Mouse (Mus musculus): ENCODE measurements around the gene Sorbs2. TPM values are rescaled to one million over a fixed set of nuclear protein-coding genes. Genes with fewer than 3 reads are reported as not detected.

The Sorbs2 gene
- polyA plus RNA-seq, 1 experiment from 2014 or later = 69.1 TPM

DNA sequence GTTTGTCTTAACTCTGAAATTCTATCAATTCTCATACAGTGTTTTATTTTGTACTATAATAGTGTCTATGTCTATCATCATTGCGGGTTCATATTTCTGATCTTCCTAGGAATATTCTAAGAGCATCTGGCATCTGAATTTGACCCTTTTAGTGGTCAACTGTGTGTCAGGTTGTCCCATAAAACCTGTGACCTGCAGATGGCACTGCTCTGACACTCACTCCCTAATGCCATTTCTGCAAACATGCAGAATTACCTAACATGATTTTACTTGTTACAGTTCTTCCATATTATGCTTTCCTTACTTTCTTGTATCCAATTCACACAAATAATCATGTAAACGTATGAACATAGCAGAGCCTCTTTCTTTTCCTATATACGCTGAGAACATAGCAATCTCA is 281.0 kb downstream of the Sorbs2 start:
- Histone ChIP-seq H3K4me2 (replicated peaks) (no peak overlapping the region), H3K27ac (no peak overlapping the region), H3K36me3 (replicated peaks; ENCODE audit: control insufficient read depth, insufficient read depth) (peaks cover 38% of the 10 kb centered on the region), H3K4me1 (replicated peaks; ENCODE audit: control insufficient read depth, insufficient read depth, low read length) (no peaks in the 10 kb centered on the region), H3K9ac (no peak overlapping the region), H3K27me3 (ENCODE audit: control insufficient read depth, insufficient read depth, low read length) (no peaks in the 10 kb centered on the region), H3K4me3 (replicated peaks; ENCODE audit: low read length) (no peak overlapping the region), H3K9me3 (ENCODE audit: control insufficient read depth, low read length) (no peaks in the 10 kb centered on the region)
- 86% methylated on average over 3 of the region's 3 CpGs for WGBS
- DNase-seq (ENCODE audit: low spot score) = no peak
- ATAC-seq (ENCODE audit: low FRiP score) = no peak

DNA sequence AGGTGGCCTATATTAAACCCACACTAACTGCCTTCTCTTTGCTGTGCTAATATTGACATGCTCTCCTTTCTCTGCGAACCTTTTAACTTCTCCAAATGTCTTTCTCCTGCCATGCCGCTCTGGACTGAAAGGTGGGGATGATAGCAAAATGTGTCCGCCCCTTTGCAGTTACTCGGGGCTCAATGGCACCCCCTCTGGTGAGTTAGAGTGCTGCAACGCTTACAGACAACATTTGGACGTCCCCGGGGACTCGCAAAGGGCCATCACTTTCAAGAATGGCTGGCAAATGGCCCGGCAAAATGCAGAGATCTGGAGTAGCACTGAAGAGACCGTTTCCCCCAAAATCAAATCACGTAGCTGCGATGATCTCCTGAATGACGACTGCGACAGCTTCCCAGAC is 287.3 kb downstream of the Sorbs2 start:
- H3K36me3 ChIP-seq (replicated peaks; ENCODE audit: control insufficient read depth, insufficient read depth) = peaks cover 50% of the 10 kb centered on the region
- DNase-seq (ENCODE audit: low spot score) (no peak), ATAC-seq (ENCODE audit: low FRiP score) (no peak)
- no peak overlapping the region for H3K27ac ChIP-seq
- 88% methylated on average over 14 of the region's 14 CpGs for WGBS
- H3K9me3 ChIP-seq (ENCODE audit: control insufficient read depth, low read length) = no peaks in the 10 kb centered on the region
- H3K4me1 ChIP-seq (replicated peaks; ENCODE audit: control insufficient read depth, insufficient read depth, low read length) = no peaks in the 10 kb centered on the region
- H3K9ac ChIP-seq = no peak overlapping the region
- no peaks in the 10 kb centered on the region for H3K27me3 ChIP-seq (ENCODE audit: control insufficient read depth, insufficient read depth, low read length)
- no peak overlapping the region for H3K4me3 ChIP-seq (replicated peaks; ENCODE audit: low read length)
- H3K4me2 ChIP-seq (replicated peaks) = no peak overlapping the region

DNA sequence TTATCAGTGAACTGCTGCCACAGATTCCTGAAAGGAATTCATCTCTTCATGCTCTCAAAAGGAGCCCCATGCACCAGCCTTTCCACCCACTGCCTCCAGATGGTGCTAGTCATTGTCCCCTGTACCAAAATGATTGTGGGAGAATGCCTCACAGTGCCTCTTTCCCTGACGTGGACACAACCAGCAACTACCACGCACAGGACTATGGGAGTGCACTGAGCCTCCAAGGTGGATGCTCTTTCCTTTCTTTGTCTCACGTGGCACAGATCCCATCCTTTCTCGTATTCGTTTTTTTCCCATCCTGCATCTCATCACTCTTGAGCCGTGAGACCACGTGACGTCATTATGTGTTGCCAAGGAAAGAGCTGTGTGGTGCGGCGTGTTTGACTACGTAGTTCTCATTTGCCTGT is 288.7 kb downstream of the Sorbs2 start:
- no peaks in the 10 kb centered on the region for H3K9me3 ChIP-seq (ENCODE audit: control insufficient read depth, low read length)
- peak; percentile 59; the same call in 1 of the 2 replicates for ATAC-seq (ENCODE audit: low FRiP score)
- DNase-seq (ENCODE audit: low spot score) = peak; percentile 54
- no peak overlapping the region for H3K4me3 ChIP-seq (replicated peaks; ENCODE audit: low read length)
- H3K4me1 ChIP-seq (replicated peaks; ENCODE audit: control insufficient read depth, insufficient read depth, low read length) = no peaks in the 10 kb centered on the region
- no peak overlapping the region for H3K27ac ChIP-seq
- peaks cover 62% of the 10 kb centered on the region for H3K36me3 ChIP-seq (replicated peaks; ENCODE audit: control insufficient read depth, insufficient read depth)
- H3K9ac ChIP-seq = no peak overlapping the region
- 60% methylated on average over 11 of the region's 11 CpGs for WGBS
- no peaks in the 10 kb centered on the region for H3K27me3 ChIP-seq (ENCODE audit: control insufficient read depth, insufficient read depth, low read length)
- no peak overlapping the region for H3K4me2 ChIP-seq (replicated peaks)

DNA sequence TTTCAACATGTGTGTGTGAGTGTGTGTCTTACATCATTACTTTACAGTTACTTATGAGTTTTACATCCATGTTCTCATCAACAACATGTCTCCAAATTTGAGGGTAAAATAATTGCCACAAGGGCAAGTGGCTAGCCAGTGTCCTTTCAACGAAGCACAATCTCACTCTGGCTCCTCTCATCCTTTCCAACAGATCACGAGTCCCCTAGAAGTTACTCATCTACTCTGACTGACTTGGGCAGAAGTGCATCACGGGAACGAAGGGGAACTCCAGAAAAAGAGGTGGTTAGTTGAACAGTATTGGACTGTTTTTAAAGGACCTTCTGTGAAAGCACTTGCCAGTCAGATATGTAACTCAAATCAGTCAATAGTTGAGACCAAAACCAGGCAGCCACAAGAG is 291.9 kb downstream of the Sorbs2 start:
- Histone ChIP-seq H3K27ac (no peak overlapping the region), H3K4me1 (replicated peaks; ENCODE audit: control insufficient read depth, insufficient read depth, low read length) (no peaks in the 10 kb centered on the region), H3K27me3 (ENCODE audit: control insufficient read depth, insufficient read depth, low read length) (no peaks in the 10 kb centered on the region), H3K9ac (no peak overlapping the region), H3K4me2 (replicated peaks) (no peak overlapping the region), H3K36me3 (replicated peaks; ENCODE audit: control insufficient read depth, insufficient read depth) (peaks cover 57% of the 10 kb centered on the region), H3K4me3 (replicated peaks; ENCODE audit: low read length) (no peak overlapping the region), H3K9me3 (ENCODE audit: control insufficient read depth, low read length) (no peaks in the 10 kb centered on the region)
- no peak for DNase-seq (ENCODE audit: low spot score)
- ATAC-seq (ENCODE audit: low FRiP score) = no peak
- 92% methylated on average over 4 of the region's 4 CpGs for WGBS

DNA sequence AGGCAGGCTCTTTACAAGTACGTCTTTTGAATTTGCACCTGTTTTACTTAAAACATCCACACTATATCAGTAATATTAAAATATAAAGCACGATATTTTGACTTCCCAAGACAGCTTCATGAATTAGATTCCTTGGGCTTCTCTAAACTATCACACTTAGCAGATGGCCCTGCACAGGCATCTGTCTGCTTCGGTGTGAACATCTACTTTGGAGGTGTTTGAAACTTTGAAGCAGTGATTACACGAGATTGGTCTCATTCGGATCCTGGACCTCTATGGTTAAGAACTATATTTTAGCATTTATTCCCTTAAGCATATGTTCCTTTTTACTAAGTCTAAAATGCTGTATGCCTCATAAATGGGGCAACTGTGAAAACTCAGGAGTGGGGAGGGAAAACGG is 301.0 kb downstream of the Sorbs2 start:
- Histone ChIP-seq H3K4me2 (replicated peaks) (no peak overlapping the region), H3K27ac (no peak overlapping the region), H3K4me3 (replicated peaks; ENCODE audit: low read length) (no peak overlapping the region), H3K27me3 (ENCODE audit: control insufficient read depth, insufficient read depth, low read length) (no peaks in the 10 kb centered on the region), H3K4me1 (replicated peaks; ENCODE audit: control insufficient read depth, insufficient read depth, low read length) (no peaks in the 10 kb centered on the region), H3K36me3 (replicated peaks; ENCODE audit: control insufficient read depth, insufficient read depth) (peaks cover 82% of the 10 kb centered on the region), H3K9ac (no peak overlapping the region), H3K9me3 (ENCODE audit: control insufficient read depth, low read length) (no peaks in the 10 kb centered on the region)
- ATAC-seq (ENCODE audit: low FRiP score) (no peak), DNase-seq (ENCODE audit: low spot score) (no peak)
- WGBS = 97% methylated on average over 6 of the region's 6 CpGs

DNA sequence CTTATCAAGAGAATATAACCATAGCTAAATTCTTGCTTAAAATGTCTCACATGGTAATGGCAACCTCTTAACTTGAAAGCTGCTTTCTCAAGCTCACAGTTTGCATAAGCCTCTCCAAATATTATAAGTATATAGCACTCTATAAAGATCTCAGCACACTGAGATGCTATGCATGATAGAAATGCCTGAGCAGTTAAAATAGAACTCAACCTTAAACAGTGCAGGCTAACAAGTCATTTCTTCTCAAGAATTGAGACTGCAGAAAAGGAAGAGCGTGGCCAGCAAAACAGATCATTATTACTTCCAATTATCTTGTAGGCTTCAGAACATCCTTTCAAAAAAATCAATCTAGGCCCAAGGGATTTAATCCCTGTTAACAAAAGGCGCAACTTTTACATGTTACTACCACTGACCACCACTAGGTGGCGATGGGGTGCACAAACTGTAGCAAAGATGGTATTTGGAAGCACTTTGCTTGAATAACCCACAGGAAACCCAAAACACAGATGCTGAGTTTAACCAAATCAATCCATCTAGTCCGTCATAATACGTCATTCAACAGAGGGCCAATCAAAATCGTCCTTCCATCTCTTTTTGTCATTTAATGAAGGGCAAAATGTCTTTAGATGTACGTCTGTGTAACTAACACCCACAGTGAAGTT is 309.3 kb downstream of the Sorbs2 start:
- Histone ChIP-seq H3K4me2 (replicated peaks) (no peak overlapping the region), H3K9me3 (ENCODE audit: control insufficient read depth, low read length) (no peaks in the 10 kb centered on the region), H3K36me3 (replicated peaks; ENCODE audit: control insufficient read depth, insufficient read depth) (peaks cover 51% of the 10 kb centered on the region), H3K4me3 (replicated peaks; ENCODE audit: low read length) (no peak overlapping the region), H3K27ac (no peak overlapping the region), H3K9ac (no peak overlapping the region), H3K27me3 (ENCODE audit: control insufficient read depth, insufficient read depth, low read length) (no peaks in the 10 kb centered on the region), H3K4me1 (replicated peaks; ENCODE audit: control insufficient read depth, insufficient read depth, low read length) (no peaks in the 10 kb centered on the region)
- DNase-seq (ENCODE audit: low spot score) (peak; percentile 84), ATAC-seq (ENCODE audit: low FRiP score) (no peak; the same call in 1 of the 2 replicates)
- WGBS = 21% methylated on average over 7 of the region's 7 CpGs

DNA sequence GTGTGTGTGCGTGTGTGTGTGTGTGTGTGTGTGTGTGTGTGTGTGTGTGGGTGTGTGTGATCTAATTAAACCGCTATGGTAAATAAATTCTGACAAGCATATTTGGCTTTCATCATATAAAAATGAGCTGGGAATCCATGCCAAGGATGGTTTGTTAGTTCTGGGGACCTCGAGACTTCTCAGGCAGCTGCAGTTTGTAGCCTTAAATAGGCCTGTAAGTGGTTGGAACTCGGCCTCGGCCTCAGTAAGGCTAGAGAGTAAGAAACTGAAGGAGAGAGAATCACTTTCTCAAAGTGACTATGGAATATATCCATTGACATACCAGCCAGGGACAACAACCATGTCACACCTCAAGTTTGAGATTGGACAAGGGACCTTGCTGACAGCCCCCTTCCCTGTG is 314.1 kb downstream of the Sorbs2 start:
- Histone ChIP-seq H3K9me3 (ENCODE audit: control insufficient read depth, low read length) (no peaks in the 10 kb centered on the region), H3K9ac (no peak overlapping the region), H3K36me3 (replicated peaks; ENCODE audit: control insufficient read depth, insufficient read depth) (peaks cover 54% of the 10 kb centered on the region), H3K27me3 (ENCODE audit: control insufficient read depth, insufficient read depth, low read length) (no peaks in the 10 kb centered on the region), H3K4me2 (replicated peaks) (no peak overlapping the region), H3K4me1 (replicated peaks; ENCODE audit: control insufficient read depth, insufficient read depth, low read length) (no peaks in the 10 kb centered on the region), H3K27ac (no peak overlapping the region), H3K4me3 (replicated peaks; ENCODE audit: low read length) (no peak overlapping the region)
- DNase-seq (ENCODE audit: low spot score) (no peak), ATAC-seq (ENCODE audit: low FRiP score) (no peak)
- 83% methylated on average over 5 of the region's 5 CpGs for WGBS

DNA sequence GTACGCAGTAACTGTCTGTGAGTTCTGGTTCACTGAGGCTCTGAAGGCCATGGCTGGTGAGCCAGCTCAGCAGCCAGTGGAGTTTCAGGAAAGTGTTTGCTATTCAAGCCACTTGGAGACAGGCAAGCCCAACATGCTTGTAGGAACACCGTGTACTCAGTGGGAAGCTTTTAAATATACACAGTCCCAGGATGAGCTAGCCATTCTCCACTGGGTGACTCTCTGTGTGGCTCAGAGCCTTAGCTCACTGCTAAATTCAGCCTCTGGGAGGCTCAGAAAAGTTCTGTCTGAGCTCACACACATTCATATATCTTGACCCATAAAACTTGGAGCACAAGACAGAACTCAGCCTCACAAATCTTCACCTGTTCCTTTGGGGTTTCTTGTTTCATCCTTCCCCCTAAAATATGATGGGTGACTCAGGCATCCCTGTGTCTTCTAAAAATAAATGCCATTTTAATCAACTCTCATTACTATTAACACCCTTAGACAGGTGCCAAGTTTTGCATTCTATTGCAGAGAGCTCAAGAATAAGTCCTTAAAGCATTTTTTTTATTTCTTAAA is 322.5 kb downstream of the Sorbs2 start:
- H3K27me3 ChIP-seq (ENCODE audit: control insufficient read depth, insufficient read depth, low read length) = no peaks in the 10 kb centered on the region
- peaks cover 17% of the 10 kb centered on the region for H3K36me3 ChIP-seq (replicated peaks; ENCODE audit: control insufficient read depth, insufficient read depth)
- H3K9me3 ChIP-seq (ENCODE audit: control insufficient read depth, low read length) = no peaks in the 10 kb centered on the region
- H3K9ac ChIP-seq = no peak overlapping the region
- no peaks in the 10 kb centered on the region for H3K4me1 ChIP-seq (replicated peaks; ENCODE audit: control insufficient read depth, insufficient read depth, low read length)
- H3K4me2 ChIP-seq (replicated peaks) = no peak overlapping the region
- 96% methylated on average over 2 of the region's 2 CpGs for WGBS
- no peak overlapping the region for H3K4me3 ChIP-seq (replicated peaks; ENCODE audit: low read length)
- H3K27ac ChIP-seq = no peak overlapping the region
- ATAC-seq (ENCODE audit: low FRiP score) = no peak
- no peak for DNase-seq (ENCODE audit: low spot score)

DNA sequence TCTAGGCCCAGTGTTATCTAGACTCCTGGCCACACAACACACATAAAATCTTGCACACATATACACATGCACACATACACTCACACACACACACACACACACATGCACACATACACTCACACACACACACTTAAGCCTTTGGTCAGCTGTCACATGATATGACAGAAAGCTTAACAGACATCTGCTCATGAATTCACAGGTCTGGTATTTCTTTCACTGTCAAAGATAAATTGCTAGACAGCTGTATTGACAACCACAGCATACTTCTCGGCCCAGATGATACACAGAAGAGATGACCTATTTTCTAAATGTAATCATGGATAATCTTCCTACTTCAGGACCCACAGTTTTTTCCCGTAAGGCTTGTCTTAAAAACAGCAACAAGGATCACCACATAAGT is 326.3 kb downstream of the Sorbs2 start:
- Histone ChIP-seq H3K27ac (no peak overlapping the region), H3K4me2 (replicated peaks) (no peak overlapping the region), H3K27me3 (ENCODE audit: control insufficient read depth, insufficient read depth, low read length) (no peaks in the 10 kb centered on the region), H3K36me3 (replicated peaks; ENCODE audit: control insufficient read depth, insufficient read depth) (no peaks in the 10 kb centered on the region), H3K9ac (no peak overlapping the region), H3K4me3 (replicated peaks; ENCODE audit: low read length) (no peak overlapping the region), H3K9me3 (ENCODE audit: control insufficient read depth, low read length) (no peaks in the 10 kb centered on the region), H3K4me1 (replicated peaks; ENCODE audit: control insufficient read depth, insufficient read depth, low read length) (no peaks in the 10 kb centered on the region)
- WGBS = 79% methylated on average over 2 of the region's 2 CpGs
- ATAC-seq (ENCODE audit: low FRiP score) = no peak
- DNase-seq (ENCODE audit: low spot score) = no peak
